In genomic region chr6:128761144-128761540, GRCm38 (mm10) we compare ENCODE assay signal across 8 mouse cellular contexts. TPM values are rescaled to one million over a fixed set of nuclear protein-coding genes. Genes with fewer than 3 reads are reported as not detected.
A peak's percentile ranks its signal among the peaks of the same experiment; 100 is the strongest.
DNase-seq lines count a peak whose midpoint lies in the region; ATAC-seq lines count a peak whose summit lies in the region.

No protein-coding gene starts in this region.

- peak overlapping the region; percentile 65 for H3K4me2 ChIP-seq in heart, embryonic 13.5 days
- H3K4me2 ChIP-seq in heart, embryonic 16.5 days (ENCODE audit: low read depth, low read length): peak overlapping the region; percentile 55
- peak overlapping the region; percentile 38 for H3K4me2 ChIP-seq in midbrain, embryonic 11.5 days

- WGBS in heart, embryonic 13.5 days: 50% methylated on average over 5 of the region's 5 CpGs
- 46% methylated on average over 5 of the region's 5 CpGs for WGBS in heart, embryonic 16.5 days
- WGBS in midbrain, embryonic 11.5 days: 44% methylated on average over 5 of the region's 5 CpGs

- no peak for DNase-seq in heart, adult 9 months (ENCODE audit: low spot score in 2 of 2)
- DNase-seq in Muller cell, postnatal 12 days (ENCODE audit: inconsistent ontology term): peak; percentile 23
- peak; percentile 94 for DNase-seq in midbrain, embryonic 11.5 days (ENCODE audit: low spot score, missing footprints)
- DNase-seq in layer of hippocampus, adult 9-10 months (ENCODE audit: low spot score): no peak
- DNase-seq in frontal cortex, postnatal 10 days (ENCODE audit: low spot score in 2 of 2): no peak
- no peak for DNase-seq in adrenal gland, postnatal 10 days

- no peak for ATAC-seq in heart, embryonic 13.5 days (ENCODE audit: extremely low read depth, insufficient number of reproducible peaks, low FRiP score, low TSS enrichment)
- no peak for ATAC-seq in heart, embryonic 16.5 days (replicated peaks; ENCODE audit: extremely low read depth, insufficient read depth, low FRiP score)
- no peak for ATAC-seq in midbrain, embryonic 11.5 days (ENCODE audit: low FRiP score)

- peaks cover 8% of the 10 kb centered on the region for H3K4me1 ChIP-seq in heart, embryonic 13.5 days
- peaks cover 3% of the 10 kb centered on the region for H3K4me1 ChIP-seq in heart, embryonic 16.5 days (ENCODE audit: control insufficient read depth, insufficient read depth, low read length)
- no peaks in the 10 kb centered on the region for H3K4me1 ChIP-seq in midbrain, embryonic 11.5 days (ENCODE audit: control insufficient read depth, insufficient read depth, low read length)

- peak overlapping the region; percentile 75 for H3K4me3 ChIP-seq in heart, embryonic 13.5 days
- peak overlapping the region; percentile 83 for H3K4me3 ChIP-seq in heart, embryonic 16.5 days (ENCODE audit: low read length)
- H3K4me3 ChIP-seq in midbrain, embryonic 11.5 days (ENCODE audit: low read depth, low read length): peak overlapping the region; percentile 44

- H3K36me3 ChIP-seq in heart, embryonic 13.5 days: no peaks in the 10 kb centered on the region
- no peaks in the 10 kb centered on the region for H3K36me3 ChIP-seq in heart, embryonic 16.5 days (ENCODE audit: control insufficient read depth, insufficient read depth)
- H3K36me3 ChIP-seq in midbrain, embryonic 11.5 days (ENCODE audit: control insufficient read depth, insufficient read depth, low read length): no peaks in the 10 kb centered on the region

- H3K27ac ChIP-seq in heart, embryonic 13.5 days (replicated peaks): no peak overlapping the region
- H3K27ac ChIP-seq in heart, embryonic 16.5 days (ENCODE audit: low read length): no peak overlapping the region
- H3K27ac ChIP-seq in midbrain, embryonic 11.5 days (ENCODE audit: low read depth, low read length): no peak overlapping the region

- no peaks in the 10 kb centered on the region for H3K27me3 ChIP-seq in heart, embryonic 13.5 days (replicated peaks)
- no peaks in the 10 kb centered on the region for H3K27me3 ChIP-seq in heart, embryonic 16.5 days (ENCODE audit: control insufficient read depth, insufficient read depth, low read length)
- H3K27me3 ChIP-seq in midbrain, embryonic 11.5 days (ENCODE audit: control insufficient read depth, insufficient read depth, low read length): no peaks in the 10 kb centered on the region

- peak overlapping the region; percentile 73 for H3K9ac ChIP-seq in heart, embryonic 13.5 days
- peak overlapping the region; percentile 53 for H3K9ac ChIP-seq in heart, embryonic 16.5 days (ENCODE audit: low read length)
- peak overlapping the region; percentile 31; the same call in 1 of the 2 replicates for H3K9ac ChIP-seq in midbrain, embryonic 11.5 days (ENCODE audit: low read length)

- H3K9me3 ChIP-seq in heart, embryonic 13.5 days: no peaks in the 10 kb centered on the region
- no peaks in the 10 kb centered on the region for H3K9me3 ChIP-seq in heart, embryonic 16.5 days (replicated peaks; ENCODE audit: control insufficient read depth, low read length)
- no peaks in the 10 kb centered on the region for H3K9me3 ChIP-seq in midbrain, embryonic 11.5 days (ENCODE audit: control insufficient read depth, low read length)

RNA-seq across cellular contexts. Expression of gene Klrb1c, which starts 27.9 kb away (rescaled TPM):
- polyA plus RNA-seq in heart, embryonic 13.5 days (2015; fragmentation: Nextera tagmentation; extraction: Ambion mirVana): 0.15 TPM in 1 of 2 replicates, not detected in the other
- 0.16 and 0.39 TPM in 2 replicates for polyA plus RNA-seq in heart, embryonic 16.5 days (2015; fragmentation: Nextera tagmentation; extraction: Ambion mirVana)
- 0.08 TPM in 1 of 2 replicates, not detected in the other for polyA plus RNA-seq in midbrain, embryonic 11.5 days (2014; fragmentation: Nextera tagmentation; extraction: Ambion mirVana)
- total RNA-seq in adrenal gland, postnatal 10 days (2021): under 1 TPM; 0.54 to 0.55 TPM

RNA-seq across cellular contexts. Expression of gene Klrb1, which starts 38.3 kb away (rescaled TPM):
- not detected in 2 replicates for polyA plus RNA-seq in heart, embryonic 13.5 days (2015; fragmentation: Nextera tagmentation; extraction: Ambion mirVana)
- polyA plus RNA-seq in heart, embryonic 16.5 days (2015; fragmentation: Nextera tagmentation; extraction: Ambion mirVana): not detected in 2 replicates
- polyA plus RNA-seq in midbrain, embryonic 11.5 days (2014; fragmentation: Nextera tagmentation; extraction: Ambion mirVana): not detected in 2 replicates
- not detected for total RNA-seq in adrenal gland, postnatal 10 days (2021)

Comparison
In these comparisons a context has a peak if more than half of its experiments do, and no peak if none do; other contexts are left out.
1. DNase-seq: peak in Muller cell, postnatal 12 days (single experiment) and midbrain, embryonic 11.5 days (single experiment); none in heart, adult 9 months (0 of 2), layer of hippocampus, adult 9-10 months (single experiment), frontal cortex, postnatal 10 days (0 of 2) and adrenal gland, postnatal 10 days (single experiment).
2. Peak in every context shown above with its lines, with median percentiles within 50 percentile points of each other: H3K4me2 ChIP-seq, H3K4me3 ChIP-seq and H3K9ac ChIP-seq.